Mouse (Mus musculus): ENCODE results near the gene Prune2. TPM values are rescaled to one million over a fixed set of nuclear protein-coding genes. Genes with fewer than 3 reads are reported as not detected.

The Prune2 gene
- polyA plus RNA-seq, 1 experiment from 2014 or later = 0.67 TPM

GRCm38 (mm10) chr19:17011261-17011995, 55.5 kb downstream of the Prune2 start:
- 23% methylated on average over 6 of the region's 6 CpGs for WGBS (ENCODE audit: insufficient replicate concordance)
- H3K9ac ChIP-seq (replicated peaks) = no peak overlapping the region
- ATAC-seq = peak; percentile 27; the same call in 1 of the 2 replicates

DNA sequence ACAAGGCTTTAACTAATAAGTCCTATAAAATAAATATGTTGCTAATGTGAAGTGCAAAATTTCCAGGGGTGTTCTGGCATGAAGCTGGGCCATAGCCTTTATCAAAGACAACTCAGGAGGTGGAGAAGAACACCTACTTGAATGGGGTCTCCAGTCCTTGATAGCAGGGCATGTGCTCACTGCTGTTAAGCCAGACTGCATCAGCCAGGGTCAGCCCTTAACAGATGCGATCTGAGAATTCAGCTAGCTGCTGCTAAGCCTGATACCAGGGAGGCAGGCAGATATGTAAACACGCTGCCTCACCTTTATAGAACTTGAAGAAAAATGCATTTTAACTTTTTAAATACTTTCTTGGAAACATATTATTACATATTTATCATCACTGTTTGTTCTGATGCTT, 57.2 kb downstream of the Prune2 start:
- no peak overlapping the region for H3K4me2 ChIP-seq (ENCODE audit: low read depth, low read length)
- no peaks in the 10 kb centered on the region for H3K27me3 ChIP-seq (ENCODE audit: insufficient read depth, low read length)
- peak; percentile 61; the same call in 1 of the 2 replicates for TF ChIP-seq EP300 (IDR thresholded peaks at IDR 0.05; ENCODE audit: low read depth)
- TF ChIP-seq CTCF (IDR thresholded peaks at IDR 0.05; ENCODE audit: low read depth) = no peak
- peaks cover 4% of the 10 kb centered on the region; the same call in 1 of the 2 replicates for H3K4me1 ChIP-seq (ENCODE audit: insufficient read depth)
- no peak overlapping the region for H3K4me3 ChIP-seq (ENCODE audit: low read depth, low read length)
- no peaks in the 10 kb centered on the region for H3K9me3 ChIP-seq (ENCODE audit: low read length)
- H3K9ac ChIP-seq (replicated peaks) = no peak overlapping the region
- no peaks in the 10 kb centered on the region for H3K36me3 ChIP-seq (replicated peaks; ENCODE audit: insufficient read depth, low read length)
- DNase-seq (no peak), ATAC-seq (no peak)
- no peak overlapping the region for H3K27ac ChIP-seq (ENCODE audit: low read depth)
- WGBS (ENCODE audit: insufficient replicate concordance) = 38% methylated on average over 2 of the region's 2 CpGs

More at GRCm38 (mm10) chr19:17011261-17011995, 55.5 kb downstream of the Prune2 start:
- Histone ChIP-seq H3K9me3 (ENCODE audit: low read length) (no peaks in the 10 kb centered on the region), H3K27ac (ENCODE audit: low read depth) (no peak overlapping the region), H3K27me3 (ENCODE audit: insufficient read depth, low read length) (no peaks in the 10 kb centered on the region), H3K36me3 (replicated peaks; ENCODE audit: insufficient read depth, low read length) (no peaks in the 10 kb centered on the region), H3K4me1 (ENCODE audit: insufficient read depth) (peaks cover 4% of the 10 kb centered on the region; the same call in 1 of the 2 replicates), H3K4me2 (ENCODE audit: low read depth, low read length) (no peak overlapping the region), H3K4me3 (ENCODE audit: low read depth, low read length) (no peak overlapping the region)
- TF ChIP-seq CTCF (IDR thresholded peaks at IDR 0.05; ENCODE audit: low read depth) = no peak
- TF ChIP-seq EP300 (IDR thresholded peaks at IDR 0.05; ENCODE audit: low read depth) = peak; percentile 36
- DNase-seq = no peak

- Histone ChIP-seq H3K4me1 (ENCODE audit: insufficient read depth) (peaks cover 4% of the 10 kb centered on the region; the same call in 1 of the 2 replicates), H3K9ac (replicated peaks) (no peak overlapping the region), H3K9me3 (ENCODE audit: low read length) (no peaks in the 10 kb centered on the region), H3K4me3 (ENCODE audit: low read depth, low read length) (no peak overlapping the region), H3K4me2 (ENCODE audit: low read depth, low read length) (no peak overlapping the region), H3K27ac (ENCODE audit: low read depth) (no peak overlapping the region), H3K27me3 (ENCODE audit: insufficient read depth, low read length) (no peaks in the 10 kb centered on the region), H3K36me3 (replicated peaks; ENCODE audit: insufficient read depth, low read length) (no peaks in the 10 kb centered on the region)
- no peak for TF ChIP-seq CTCF (IDR thresholded peaks at IDR 0.05; ENCODE audit: low read depth)
- no peak for TF ChIP-seq EP300 (IDR thresholded peaks at IDR 0.05; ENCODE audit: low read depth)
- WGBS (ENCODE audit: insufficient replicate concordance) = 24% methylated on average over 10 of the region's 10 CpGs
- DNase-seq (no peak), ATAC-seq (peak; percentile 62)
Observed at GRCm38 (mm10) chr19:17014337-17015124, 58.6 kb downstream of the Prune2 start.

- Histone ChIP-seq H3K4me3 (ENCODE audit: low read depth, low read length) (no peak overlapping the region), H3K4me2 (ENCODE audit: low read depth, low read length) (no peak overlapping the region), H3K9me3 (ENCODE audit: low read length) (no peaks in the 10 kb centered on the region), H3K27me3 (ENCODE audit: insufficient read depth, low read length) (no peaks in the 10 kb centered on the region), H3K4me1 (ENCODE audit: insufficient read depth) (no peaks in the 10 kb centered on the region), H3K9ac (replicated peaks) (no peak overlapping the region), H3K36me3 (replicated peaks; ENCODE audit: insufficient read depth, low read length) (no peaks in the 10 kb centered on the region), H3K27ac (ENCODE audit: low read depth) (no peak overlapping the region)
- 71% methylated on average over 4 of the region's 4 CpGs for WGBS (ENCODE audit: insufficient replicate concordance)
- DNase-seq = no peak
- TF ChIP-seq CTCF (IDR thresholded peaks at IDR 0.05; ENCODE audit: low read depth) (no peak), EP300 (IDR thresholded peaks at IDR 0.05; ENCODE audit: low read depth) (no peak)
- ATAC-seq = no peak
Observed at GRCm38 (mm10) chr19:17024748-17025147, 68.8 kb downstream of the Prune2 start.

DNA sequence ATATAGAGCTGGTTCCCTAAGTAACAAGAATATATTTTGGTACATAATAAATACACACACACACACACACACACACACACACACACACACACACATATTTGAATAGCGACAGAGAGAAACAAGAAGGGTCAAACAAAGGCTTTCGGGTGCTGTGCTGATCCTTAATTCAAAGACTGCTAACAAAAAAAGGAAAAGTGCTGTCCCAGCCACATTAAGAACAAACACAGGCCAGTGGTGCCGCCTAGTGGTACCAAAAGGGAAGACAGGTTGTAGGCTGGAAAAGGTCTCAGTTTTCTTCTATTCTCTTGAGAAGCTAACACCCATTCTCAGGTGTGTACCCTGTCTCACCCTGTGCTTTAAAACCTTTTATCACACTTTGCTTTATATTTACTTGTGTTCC, 74.4 kb downstream of the Prune2 start:
- Histone ChIP-seq H3K9me3 (ENCODE audit: low read length) (no peaks in the 10 kb centered on the region), H3K4me2 (ENCODE audit: low read depth, low read length) (no peak overlapping the region), H3K36me3 (replicated peaks; ENCODE audit: insufficient read depth, low read length) (no peaks in the 10 kb centered on the region), H3K27me3 (ENCODE audit: insufficient read depth, low read length) (no peaks in the 10 kb centered on the region), H3K4me1 (ENCODE audit: insufficient read depth) (no peaks in the 10 kb centered on the region), H3K27ac (ENCODE audit: low read depth) (no peak overlapping the region), H3K4me3 (ENCODE audit: low read depth, low read length) (no peak overlapping the region), H3K9ac (replicated peaks) (no peak overlapping the region)
- DNase-seq (peak; percentile 59), ATAC-seq (no peak)
- WGBS (ENCODE audit: insufficient replicate concordance) = 6% methylated on average over 3 of the region's 3 CpGs
- TF ChIP-seq EP300 (IDR thresholded peaks at IDR 0.05; ENCODE audit: low read depth) (no peak), CTCF (IDR thresholded peaks at IDR 0.05; ENCODE audit: low read depth) (peak; percentile 87)

- Histone ChIP-seq H3K9me3 (ENCODE audit: low read length) (no peaks in the 10 kb centered on the region), H3K4me1 (ENCODE audit: insufficient read depth) (no peaks in the 10 kb centered on the region), H3K4me2 (ENCODE audit: low read depth, low read length) (no peak overlapping the region), H3K9ac (replicated peaks) (no peak overlapping the region), H3K4me3 (ENCODE audit: low read depth, low read length) (no peak overlapping the region), H3K27ac (ENCODE audit: low read depth) (no peak overlapping the region), H3K36me3 (replicated peaks; ENCODE audit: insufficient read depth, low read length) (no peaks in the 10 kb centered on the region), H3K27me3 (ENCODE audit: insufficient read depth, low read length) (no peaks in the 10 kb centered on the region)
- TF ChIP-seq EP300 (IDR thresholded peaks at IDR 0.05; ENCODE audit: low read depth) (no peak), CTCF (IDR thresholded peaks at IDR 0.05; ENCODE audit: low read depth) (no peak)
- DNase-seq = no peak
- 30% methylated on average over 3 of the region's 3 CpGs for WGBS (ENCODE audit: insufficient replicate concordance)
- no peak for ATAC-seq
Observed at GRCm38 (mm10) chr19:17032314-17032713, 76.4 kb downstream of the Prune2 start.

Measured in liver, postnatal 0 days (tissue).